Mouse (Mus musculus) hindbrain, embryonic 11.5 days (tissue): ENCODE measurements at regions not wholly inside any gene's neighbourhood (a gene's known extent, or its start where the extent isn't known, plus 50 kb on each side); places are given as distances from the start of the nearest gene placed in this dataset.
"Not testable (repeated sequence)": the region's sequence is repeated elsewhere in the genome, so short reads cannot be mapped to it uniquely, and the experiment has no call there.

Experiments
- ATAC-seq: fragments of 200-750 bp; cut with Nextera tagmentation; 2 replicates; pipeline ENCODE4 v1.8.0; 2017; ENCODE audit warnings: mild to moderate bottlenecking, moderate TSS enrichment, moderate library complexity; ENCODE audit not compliant: low FRiP score
- DNase-seq: peaks from one replicate; pipeline ENCODE4 v3.0.0-alpha.2; 2015; ENCODE audit warnings: low spot score
- H3K27ac ChIP-seq: fragments of 300-500 bp; sonication (generic); 2 replicates; pipeline ENCODE4 v1.5.1; 2014; ENCODE audit warnings: mild to moderate bottlenecking, low read depth, low read length
- H3K27me3 ChIP-seq: fragments of 300-500 bp; sonication (generic); 2 replicates; pipeline ENCODE4 v1.6.1; 2014; ENCODE audit warnings: mild to moderate bottlenecking, low read length, moderate library complexity, mixed read lengths; ENCODE audit not compliant: control insufficient read depth, insufficient read depth
- H3K36me3 ChIP-seq: fragments of 300-500 bp; sonication (generic); 2 replicates; pipeline ENCODE4 v1.6.1; 2014; ENCODE audit warnings: mild to moderate bottlenecking, low read length, moderate library complexity, mixed read lengths; ENCODE audit not compliant: control insufficient read depth, insufficient read depth
- H3K4me1 ChIP-seq: fragments of 300-500 bp; sonication (generic); replicated peaks from 2 replicates; pipeline ENCODE4 v1.6.1; 2014; ENCODE audit warnings: low read length, mixed read lengths; ENCODE audit not compliant: control insufficient read depth, insufficient read depth
- H3K4me2 ChIP-seq: fragments of 300-500 bp; sonication (generic); replicated peaks from 2 replicates; pipeline ENCODE4 v1.6.1; 2014; ENCODE audit warnings: mild to moderate bottlenecking, low read depth, low read length
- H3K4me3 ChIP-seq: fragments of 300-500 bp; sonication (generic); 2 replicates; pipeline ENCODE4 v1.5.1; 2014; ENCODE audit warnings: low read depth, low read length
- H3K9ac ChIP-seq: fragments of 300-500 bp; sonication (generic); 2 replicates; pipeline ENCODE4 v1.6.1; 2014; ENCODE audit warnings: low read depth, low read length
- H3K9me3 ChIP-seq: fragments of 300-500 bp; sonication (generic); 2 replicates; pipeline ENCODE4 v1.6.1; 2016; ENCODE audit warnings: low read length; ENCODE audit not compliant: control insufficient read depth
- WGBS: fragments of 180-500 bp; shearing (Covaris S2); extraction: QIAGEN DNeasy Blood & Tissue Kit; methylation state at CpG from one replicate; pipeline ENCODE4 v1.1.7; 2014; 5-methylcytosine and 5-hydroxymethylcytosine counted together

DNA sequence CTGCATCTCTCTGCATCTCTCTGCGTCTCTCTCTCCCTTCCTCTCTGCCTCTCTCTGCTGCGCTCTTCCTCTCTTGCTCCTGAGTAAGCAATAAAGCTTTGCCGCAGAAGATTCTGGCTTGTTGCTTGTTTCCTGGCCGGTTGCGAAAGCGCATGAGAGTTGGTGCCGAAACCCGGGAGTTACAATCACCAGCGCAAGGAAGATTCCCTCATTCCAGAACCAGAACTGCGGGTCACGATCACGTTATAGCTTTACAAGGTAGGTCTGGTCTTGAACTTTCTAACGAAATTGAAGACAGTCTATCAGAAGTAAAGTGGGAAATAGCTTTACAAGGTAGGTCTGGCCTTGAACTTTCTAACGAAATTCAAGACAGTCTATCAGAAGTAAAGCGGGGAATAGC, 217.9 kb upstream of the Ptprz1 start:
- not testable (repeated sequence) for H3K9me3 ChIP-seq, ATAC-seq, H3K4me2 ChIP-seq, DNase-seq, H3K36me3 ChIP-seq, H3K4me3 ChIP-seq, H3K27me3 ChIP-seq, H3K4me1 ChIP-seq, H3K9ac ChIP-seq, H3K27ac ChIP-seq
- WGBS, result 97% methylated on average over 14 of the region's 15 CpGs

DNA sequence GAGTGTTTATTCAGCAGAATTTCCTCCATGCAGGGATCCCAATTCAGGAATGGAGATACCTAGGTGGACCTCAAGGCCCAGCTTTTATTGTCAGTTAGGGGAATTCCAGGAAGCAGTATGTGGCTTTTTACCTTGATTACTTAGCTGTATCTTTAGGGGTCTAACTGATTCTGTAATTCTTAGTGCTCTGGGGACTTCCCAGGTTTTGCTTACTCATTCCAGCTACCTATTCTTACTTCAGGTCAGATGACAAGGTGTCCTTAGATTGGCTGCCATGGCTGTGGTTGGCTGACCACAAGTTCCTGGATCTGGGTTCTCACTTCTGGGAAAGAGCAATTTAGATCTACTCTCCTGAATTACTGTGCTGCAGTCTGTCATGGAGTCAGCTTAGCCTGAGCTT, 235.2 kb upstream of the Ptprz1 start:
- Histone ChIP-seq H3K9ac (no peak overlapping the region), H3K27ac (no peak overlapping the region), H3K36me3 (no peaks in the 10 kb centered on the region), H3K4me3 (no peak overlapping the region), H3K27me3 (no peaks in the 10 kb centered on the region), H3K4me1 (no peaks in the 10 kb centered on the region), H3K4me2 (no peak overlapping the region), H3K9me3 (no peaks in the 10 kb centered on the region)
- ATAC-seq (no peak), DNase-seq (no peak)

- H3K9ac ChIP-seq, result no peak overlapping the region
- ATAC-seq (no peak), DNase-seq (no peak)
- 94% methylated on average over 3 of the region's 3 CpGs for WGBS
- H3K27ac ChIP-seq, result no peak overlapping the region
- no peaks in the 10 kb centered on the region for H3K9me3 ChIP-seq
- no peaks in the 10 kb centered on the region for H3K4me1 ChIP-seq
- H3K4me3 ChIP-seq, result no peak overlapping the region
- H3K27me3 ChIP-seq, result no peaks in the 10 kb centered on the region
- no peak overlapping the region for H3K4me2 ChIP-seq
- no peaks in the 10 kb centered on the region for H3K36me3 ChIP-seq
These were observed 240.2 kb upstream of the Ptprz1 start for GRCm38 (mm10) chr6:22635141-22635540.

- Histone ChIP-seq H3K36me3 (no peaks in the 10 kb centered on the region), H3K27ac (no peak overlapping the region), H3K27me3 (no peaks in the 10 kb centered on the region), H3K4me1 (no peaks in the 10 kb centered on the region), H3K4me3 (no peak overlapping the region), H3K9me3 (no peaks in the 10 kb centered on the region), H3K4me2 (no peak overlapping the region), H3K9ac (no peak overlapping the region)
- no peak for DNase-seq
- 87% methylated on average over 5 of the region's 5 CpGs for WGBS
- no peak for ATAC-seq
These were observed 240.6 kb upstream of the Ptprz1 start for GRCm38 (mm10) chr6:22634740-22635139.

- H3K4me3 ChIP-seq, result no peak overlapping the region
- H3K9ac ChIP-seq, result no peak overlapping the region
- ATAC-seq (no peak), DNase-seq (no peak)
- no peak overlapping the region for H3K4me2 ChIP-seq
- no peak overlapping the region for H3K27ac ChIP-seq
- no peaks in the 10 kb centered on the region for H3K36me3 ChIP-seq
- WGBS, result 75% methylated on average over 5 of the region's 5 CpGs
- H3K27me3 ChIP-seq, result no peaks in the 10 kb centered on the region
- no peaks in the 10 kb centered on the region for H3K4me1 ChIP-seq
- H3K9me3 ChIP-seq, result no peaks in the 10 kb centered on the region
These were observed 235.5 kb upstream of the Fam3c start for GRCm38 (mm10) chr6:22591592-22591991.

DNA sequence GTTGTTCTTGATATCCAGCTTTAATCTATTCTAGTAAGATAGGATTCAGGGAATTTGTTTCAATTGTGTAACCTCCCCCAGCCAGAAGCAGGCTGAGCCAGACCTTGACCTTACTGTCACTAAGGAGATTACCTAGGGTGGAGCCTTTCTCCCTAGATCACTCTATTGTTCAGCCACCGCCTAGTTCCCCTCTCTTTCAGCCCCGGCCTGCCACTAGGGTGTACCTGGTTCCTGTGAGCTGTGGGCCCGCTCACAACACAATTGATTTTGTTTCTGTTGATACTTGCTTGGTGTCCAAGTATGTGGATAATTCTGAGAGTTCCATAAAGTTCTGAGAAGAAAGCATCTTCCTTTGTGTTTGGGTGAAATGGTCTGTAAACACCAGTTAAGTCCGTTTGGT, 228.8 kb upstream of the Fam3c start:
- ATAC-seq (no peak), DNase-seq (no peak)
- Histone ChIP-seq H3K9me3 (no peaks in the 10 kb centered on the region), H3K27me3 (no peaks in the 10 kb centered on the region), H3K4me2 (no peak overlapping the region), H3K36me3 (no peaks in the 10 kb centered on the region), H3K27ac (no peak overlapping the region), H3K4me3 (no peak overlapping the region), H3K9ac (no peak overlapping the region), H3K4me1 (no peaks in the 10 kb centered on the region)
- 67% methylated on average over 4 of the region's 4 CpGs for WGBS

DNA sequence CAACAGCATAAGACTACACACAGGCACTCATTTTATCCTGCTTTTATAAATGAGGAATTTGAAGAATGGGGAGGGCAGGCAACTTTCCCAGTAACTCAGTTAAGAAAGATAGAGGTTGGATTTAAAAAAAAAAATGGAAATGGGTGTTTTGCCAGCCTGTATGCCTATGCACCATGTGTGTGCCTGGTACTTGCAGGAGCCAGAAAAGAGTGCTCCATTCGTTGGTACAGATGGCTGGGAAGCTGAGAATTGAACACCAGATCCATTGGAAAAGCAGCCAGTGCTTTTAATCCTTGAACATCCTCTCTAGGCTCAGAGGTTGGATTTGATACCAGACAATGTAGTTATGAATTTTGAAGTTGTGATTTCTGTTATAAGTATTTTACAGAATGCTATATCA, 216.9 kb upstream of the Fam3c start:
- no peaks in the 10 kb centered on the region for H3K36me3 ChIP-seq
- WGBS, result 71% methylated on average over 1 of the region's 1 CpGs
- no peak overlapping the region for H3K27ac ChIP-seq
- H3K4me1 ChIP-seq, result no peaks in the 10 kb centered on the region
- no peak overlapping the region for H3K4me2 ChIP-seq
- DNase-seq (no peak), ATAC-seq (no peak)
- H3K4me3 ChIP-seq, result no peak overlapping the region
- H3K9ac ChIP-seq, result no peak overlapping the region
- no peaks in the 10 kb centered on the region for H3K27me3 ChIP-seq
- no peaks in the 10 kb centered on the region for H3K9me3 ChIP-seq

DNA sequence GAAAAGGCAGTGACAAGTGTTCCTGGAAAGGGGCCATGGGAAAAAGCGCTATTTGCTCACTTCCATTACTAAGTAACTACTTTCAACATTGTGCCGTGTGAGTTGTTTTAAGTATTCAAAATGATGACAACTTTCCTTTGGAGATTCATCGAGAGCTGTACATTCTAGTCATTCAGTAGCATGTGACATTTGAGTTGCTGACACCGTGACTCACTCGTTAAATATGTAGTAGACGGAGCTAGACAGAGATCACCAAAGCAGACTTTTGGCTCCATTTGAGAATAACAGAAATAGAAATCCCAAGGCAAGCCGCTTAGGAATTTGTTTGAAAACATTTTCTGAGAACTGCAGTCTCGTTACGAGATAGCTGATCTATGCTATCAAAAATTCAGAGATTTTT, 211.8 kb upstream of the Fam3c start:
- Histone ChIP-seq H3K27ac (no peak overlapping the region), H3K4me2 (no peak overlapping the region), H3K9me3 (no peaks in the 10 kb centered on the region), H3K36me3 (no peaks in the 10 kb centered on the region), H3K4me1 (no peaks in the 10 kb centered on the region), H3K27me3 (no peaks in the 10 kb centered on the region), H3K9ac (no peak overlapping the region), H3K4me3 (no peak overlapping the region)
- DNase-seq (no peak), ATAC-seq (no peak)
- 91% methylated on average over 9 of the region's 9 CpGs for WGBS

- Histone ChIP-seq H3K4me3 (no peak overlapping the region), H3K4me1 (no peaks in the 10 kb centered on the region), H3K27ac (no peak overlapping the region), H3K27me3 (no peaks in the 10 kb centered on the region), H3K9ac (no peak overlapping the region), H3K4me2 (no peak overlapping the region), H3K36me3 (no peaks in the 10 kb centered on the region), H3K9me3 (no peaks in the 10 kb centered on the region)
- ATAC-seq (peak; percentile 83), DNase-seq (peak; percentile 21)
- 79% methylated on average over 13 of the region's 13 CpGs for WGBS
These were observed 192.5 kb upstream of the Fam3c start for GRCm38 (mm10) chr6:22548296-22549245.
